Mouse (Mus musculus) testis, postnatal 14 days (tissue): ENCODE measurements around the gene Aurkb.
"Not testable (repeated sequence)": the region's sequence is repeated elsewhere in the genome, so short reads cannot be mapped to it uniquely, and the experiment has no call there.

Experiments
- DNase-seq: peaks from one replicate; pipeline ENCODE4 v3.0.0; 2021; ENCODE audit warnings: low spot score

The Aurkb gene

DNA sequence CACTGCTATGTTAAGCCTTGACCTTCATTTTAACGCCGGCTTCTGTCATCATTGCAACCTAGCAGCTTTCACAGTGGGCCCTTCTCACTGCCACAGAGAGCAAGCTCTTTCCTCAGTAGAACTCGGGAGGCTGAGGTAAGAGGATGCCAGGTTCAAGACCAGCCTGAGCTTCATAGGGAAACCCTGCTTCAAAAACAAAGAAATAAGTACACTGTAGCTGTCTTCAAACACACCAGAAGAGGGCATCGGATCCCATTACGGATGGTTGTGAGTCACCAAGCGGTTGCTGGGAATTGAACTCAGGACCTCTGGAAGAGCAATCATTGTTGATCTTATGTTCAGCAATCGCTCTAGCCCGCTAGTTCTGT is 35.4 kb downstream of the Aurkb start:
- DNase-seq: no peak

DNA sequence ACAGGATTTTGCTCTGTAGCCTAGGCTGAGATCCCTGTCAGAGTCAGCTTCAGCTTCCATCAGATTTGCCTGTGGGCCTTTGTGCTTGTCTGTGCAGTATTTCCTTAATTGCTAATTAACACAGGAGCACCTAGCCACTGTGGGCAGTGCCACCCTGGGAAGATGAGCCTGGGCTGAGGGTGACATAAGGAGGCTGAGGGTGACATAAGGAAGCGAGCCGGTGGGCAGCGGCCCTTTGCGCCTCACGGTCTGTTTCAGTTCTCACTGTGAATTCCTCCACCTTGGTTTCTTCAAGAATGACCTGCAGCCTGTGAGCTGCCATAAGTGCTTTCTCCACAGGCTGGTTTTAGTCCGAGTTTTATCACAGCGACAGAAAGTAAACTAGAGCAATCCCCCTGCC is 36.2 kb downstream of the Aurkb start:
- DNase-seq: no peak

DNA sequence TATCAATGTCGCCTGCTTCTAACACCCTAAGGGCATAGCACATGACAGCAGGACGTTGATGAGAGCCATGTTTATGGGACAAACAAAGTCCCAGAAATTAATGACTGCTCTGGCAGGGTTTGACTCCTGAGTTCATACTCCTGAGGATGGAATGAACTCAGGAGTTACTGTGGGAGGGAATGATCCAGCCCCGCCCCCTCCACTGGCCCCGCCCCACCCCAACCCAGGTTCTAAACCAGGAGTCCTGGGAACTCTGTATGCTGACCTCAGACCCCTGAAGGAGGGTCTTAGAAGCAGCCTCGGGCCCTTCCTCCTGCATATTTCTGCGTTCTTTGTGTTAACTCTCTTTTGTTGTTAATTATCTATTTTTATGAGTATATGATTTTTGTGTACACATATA is 40.2 kb downstream of the Aurkb start:
- no peak for DNase-seq

DNA sequence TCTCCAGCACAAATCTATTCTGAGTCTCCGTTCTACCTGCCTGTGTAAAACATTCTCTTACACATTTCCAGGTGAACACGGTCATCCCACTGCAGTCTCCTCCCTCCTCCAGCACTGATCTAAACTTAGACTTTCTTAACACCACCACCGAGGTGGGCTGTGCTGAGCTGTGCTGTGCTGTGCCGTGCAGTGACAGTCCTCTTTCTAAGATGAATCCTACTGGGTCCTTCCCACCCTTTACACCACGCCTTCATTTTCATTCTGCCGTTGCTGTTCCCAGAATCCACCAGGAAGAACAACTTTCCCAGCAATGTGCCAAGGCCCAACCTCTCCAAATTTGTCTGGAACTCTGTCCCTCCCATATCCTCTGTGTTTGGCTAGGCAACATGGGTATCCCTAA is 40.9 kb downstream of the Aurkb start:
- DNase-seq: no peak

DNA sequence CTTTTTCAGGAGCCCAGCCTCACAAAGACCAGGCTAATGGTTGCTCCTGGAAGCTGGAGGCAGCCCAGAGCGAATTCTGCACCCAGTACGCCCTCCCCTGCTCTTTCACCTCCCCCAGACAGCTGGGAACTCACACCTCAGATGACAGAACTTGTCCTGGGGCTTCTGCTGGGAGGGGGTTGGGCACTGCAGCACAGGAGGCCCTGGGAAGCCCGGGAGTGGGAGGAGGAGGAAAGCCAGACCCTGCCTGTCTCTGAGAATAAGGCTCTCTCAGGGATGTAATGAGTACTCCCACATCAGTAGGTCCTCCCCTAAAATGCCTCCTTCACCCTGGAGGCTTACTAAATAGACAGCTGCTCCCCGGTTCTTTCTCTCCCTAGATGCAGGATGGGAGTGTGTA is 41.6 kb downstream of the Aurkb start:
- DNase-seq: no peak

DNA sequence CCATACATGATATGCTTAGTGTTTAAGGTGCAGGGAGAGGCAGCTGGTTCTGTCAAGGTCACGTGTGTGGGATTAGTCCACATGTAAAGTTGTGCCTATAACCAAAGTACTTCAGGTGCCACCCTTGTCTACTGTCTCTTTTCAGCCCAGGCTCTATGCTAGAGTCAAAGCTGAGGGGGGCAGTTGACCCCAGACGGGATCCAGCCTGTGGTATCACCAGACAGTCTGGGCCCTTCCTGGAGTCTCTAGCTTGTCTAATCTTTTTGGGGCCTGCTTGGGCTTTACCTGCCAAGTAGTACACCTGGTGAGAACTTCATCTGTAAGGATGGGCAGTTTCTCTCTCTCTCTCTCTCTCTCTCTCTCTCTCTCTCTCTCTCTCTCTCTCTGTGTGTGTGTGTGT is 42.1 kb downstream of the Aurkb start:
- DNase-seq: no peak

DNA sequence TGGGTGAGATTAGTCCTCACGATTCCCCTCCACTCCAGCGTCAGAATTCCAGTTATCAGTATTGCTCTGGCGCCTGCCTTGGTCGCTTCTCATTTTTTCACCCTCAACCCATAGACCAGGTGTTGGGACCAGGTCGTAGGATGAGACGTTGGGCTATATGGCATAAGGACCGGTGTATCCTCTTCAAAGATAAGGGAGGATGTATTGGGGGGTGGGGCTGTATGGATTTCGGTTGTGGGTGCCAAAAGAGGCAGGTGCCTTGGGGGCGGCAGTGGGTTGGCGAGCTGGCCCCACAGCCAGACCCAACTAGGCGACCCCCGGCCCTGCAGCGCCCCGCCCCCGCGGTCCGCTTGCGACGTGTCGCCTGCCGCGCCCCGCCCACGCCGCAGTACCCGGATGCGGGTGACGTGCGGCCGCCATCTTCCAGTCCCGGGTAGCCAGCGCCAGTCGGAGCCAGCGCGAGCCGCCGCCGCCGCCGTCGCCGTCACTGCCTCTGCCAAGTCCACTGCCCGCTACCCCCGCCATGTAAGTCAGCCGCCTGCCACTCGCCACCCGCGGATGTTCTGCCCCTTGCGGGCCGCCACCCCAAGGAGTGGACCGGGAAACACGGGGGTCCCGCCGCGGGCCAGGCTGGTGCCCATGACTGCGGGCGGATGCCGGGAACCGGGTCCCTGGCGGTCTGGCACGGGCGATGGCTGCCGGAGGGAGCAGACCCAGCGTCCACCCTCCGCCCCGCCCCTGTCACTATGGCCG is 42.8 kb downstream of the Aurkb start, which contains the start of gene Vamp2:
Gene Vamp2, plus strand, starts transcription at position 388 of the 753 bp plus-strand sequence.
- DNase-seq: peak; percentile 90

DNA sequence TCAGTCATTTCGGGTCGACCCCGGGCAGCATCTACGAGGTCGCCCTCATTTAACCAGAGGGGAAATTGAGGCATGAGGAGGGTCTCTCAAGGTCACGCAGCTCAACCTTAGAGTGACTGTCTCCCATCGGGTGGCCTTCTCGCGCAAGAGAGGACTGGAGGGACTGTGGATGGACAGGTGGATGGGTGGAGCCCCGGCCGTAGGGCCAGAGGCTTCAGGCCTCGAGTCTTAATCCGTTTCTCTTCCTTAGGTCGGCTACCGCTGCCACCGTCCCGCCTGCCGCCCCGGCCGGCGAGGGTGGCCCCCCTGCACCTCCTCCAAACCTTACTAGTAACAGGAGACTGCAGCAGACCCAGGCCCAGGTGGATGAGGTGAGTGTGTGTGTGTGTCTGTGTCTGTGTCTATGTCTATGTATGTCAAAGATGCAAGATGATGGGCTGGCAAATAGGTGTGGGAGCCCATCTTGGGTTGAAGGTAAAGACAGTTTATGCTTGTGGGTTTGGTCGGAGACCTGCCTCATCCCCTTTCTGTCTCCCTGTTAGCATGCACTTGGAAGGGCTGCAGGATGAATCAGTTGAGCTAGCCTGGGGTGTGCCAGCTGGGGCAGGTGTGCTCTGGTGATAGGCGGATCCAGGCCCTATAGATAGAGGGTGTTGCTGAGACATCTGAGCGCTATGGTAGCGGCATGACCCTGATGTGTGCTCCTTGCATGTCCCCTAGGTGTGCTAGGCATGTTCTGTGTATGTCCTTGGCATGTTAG is 43.6 kb downstream of the Aurkb start:
- DNase-seq: peak; percentile 30

DNA sequence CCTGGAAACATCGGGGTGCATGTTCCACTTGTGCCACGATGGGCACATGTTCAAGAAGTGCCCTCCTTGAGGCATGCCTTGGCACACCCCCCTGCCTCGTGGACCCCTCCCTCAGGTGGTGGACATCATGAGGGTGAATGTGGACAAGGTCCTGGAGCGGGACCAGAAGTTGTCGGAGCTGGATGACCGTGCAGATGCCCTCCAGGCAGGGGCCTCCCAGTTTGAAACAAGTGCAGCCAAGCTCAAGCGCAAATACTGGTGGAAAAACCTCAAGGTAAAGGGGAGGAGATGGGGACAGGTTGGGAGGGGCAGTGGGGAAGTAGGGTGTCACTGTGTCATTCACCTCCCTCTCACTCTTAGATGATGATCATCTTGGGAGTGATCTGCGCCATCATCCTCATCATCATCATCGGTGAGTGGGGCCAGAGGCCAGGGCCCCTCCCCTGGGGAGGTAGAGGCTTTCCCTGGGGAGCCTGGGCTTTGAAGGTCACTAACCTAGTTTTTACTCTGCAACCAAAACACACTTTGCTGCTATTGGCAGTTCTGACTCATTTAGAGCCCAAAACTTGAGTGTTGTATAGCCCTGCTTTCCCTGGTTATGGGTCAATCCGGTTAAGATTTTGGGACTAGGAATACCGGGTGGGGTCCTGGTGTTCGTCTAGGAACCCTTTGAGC is 44.3 kb downstream of the Aurkb start:
- no peak for DNase-seq

DNA sequence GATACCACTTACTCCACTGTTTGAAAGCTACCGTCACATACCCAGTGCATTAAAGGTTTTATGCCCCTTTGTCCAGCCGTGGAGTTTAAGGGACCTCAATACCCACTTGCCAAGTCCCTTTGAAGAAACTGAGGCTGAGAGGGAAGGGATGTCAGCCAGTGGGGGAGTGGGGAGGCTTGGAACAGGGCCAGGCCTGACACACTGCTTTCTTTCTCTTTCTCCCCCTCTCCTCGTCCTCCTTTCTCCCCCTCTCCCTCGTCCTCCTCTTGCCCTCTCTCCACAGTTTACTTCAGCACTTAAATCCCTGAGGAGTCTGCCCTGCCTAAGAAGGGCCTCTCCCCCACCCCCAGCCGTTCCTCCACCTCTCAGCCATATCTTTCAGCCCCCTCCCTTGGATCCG is 44.9 kb downstream of the Aurkb start:
- DNase-seq: peak; percentile 6

DNA sequence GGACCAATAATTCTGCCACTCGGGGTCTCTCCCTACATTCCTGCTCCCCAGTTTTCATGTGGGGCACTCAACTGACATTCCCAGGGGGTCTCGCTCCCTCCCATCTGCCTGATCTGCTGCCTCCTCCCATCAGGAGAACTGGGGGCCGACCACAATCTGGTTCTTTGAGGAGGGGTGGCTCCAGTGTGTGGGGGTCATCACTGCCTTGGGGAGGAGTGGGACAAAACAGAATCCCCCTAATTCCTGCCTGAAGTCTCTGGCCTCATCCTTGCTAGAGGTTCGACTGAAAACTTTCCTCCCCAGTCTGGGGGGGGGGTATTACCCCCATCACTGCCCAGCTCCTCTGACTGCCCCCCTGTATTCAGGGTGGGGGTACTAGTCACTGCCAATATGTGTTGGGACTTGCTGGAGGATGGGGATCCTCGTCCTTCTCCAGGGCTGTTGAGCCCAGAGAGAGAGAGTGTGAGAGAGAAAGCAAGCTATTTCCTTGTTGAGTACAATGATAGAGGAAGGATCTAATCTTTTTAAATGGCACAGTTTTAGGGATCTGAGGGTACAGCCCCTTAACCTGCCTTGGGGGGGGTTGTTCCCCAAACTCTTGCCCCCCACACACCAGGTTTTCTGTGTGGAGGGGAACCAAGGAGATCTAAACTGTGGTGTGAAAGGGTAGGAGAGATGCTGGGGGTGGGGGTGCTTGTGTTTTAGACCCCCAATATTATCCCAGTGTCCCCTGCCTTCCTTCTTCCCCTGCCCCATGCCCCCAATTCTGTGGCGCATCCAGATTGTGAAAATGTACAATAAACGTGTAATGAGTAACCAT is 46.3 kb downstream of the Aurkb start:
- DNase-seq: no peak

DNA sequence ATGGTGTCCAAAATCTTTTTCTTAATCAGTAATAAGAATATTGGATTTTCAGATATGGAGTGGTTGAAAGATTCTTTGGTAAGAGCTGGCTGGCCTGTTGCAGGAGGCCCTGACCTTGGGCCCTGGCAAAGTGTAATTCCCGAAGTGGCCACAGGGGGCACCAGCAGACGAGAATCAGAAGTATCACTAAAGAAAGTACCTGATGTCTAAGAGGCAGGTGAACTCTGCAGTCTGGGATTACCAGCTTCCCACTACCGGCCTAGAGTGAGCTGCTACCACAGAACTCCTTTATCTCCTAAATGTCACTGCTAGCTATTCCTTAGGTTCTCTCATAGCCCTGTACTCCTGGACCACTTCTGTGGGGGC is 46.9 kb downstream of the Aurkb start:
- DNase-seq: peak; percentile 78

DNA sequence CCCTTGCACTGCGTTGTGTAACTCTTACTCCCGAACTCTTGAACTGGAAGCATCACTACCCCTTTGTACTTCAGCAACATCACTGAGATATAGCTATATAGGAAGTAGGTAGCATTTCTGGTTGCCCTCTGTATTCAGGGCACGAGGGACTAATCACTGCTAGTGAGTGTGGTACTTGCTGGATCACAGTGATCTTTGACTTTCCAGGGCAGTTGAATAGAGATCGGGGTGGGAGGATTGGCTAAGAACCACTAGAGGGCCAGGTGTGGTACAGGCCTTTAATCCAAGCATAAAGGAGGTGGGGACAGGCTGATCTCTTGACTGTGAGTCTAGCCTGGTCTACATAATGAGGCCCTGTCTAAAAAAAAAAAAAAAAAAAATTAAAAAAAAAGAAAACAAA is 47.4 kb downstream of the Aurkb start:
- DNase-seq: no peak

DNA sequence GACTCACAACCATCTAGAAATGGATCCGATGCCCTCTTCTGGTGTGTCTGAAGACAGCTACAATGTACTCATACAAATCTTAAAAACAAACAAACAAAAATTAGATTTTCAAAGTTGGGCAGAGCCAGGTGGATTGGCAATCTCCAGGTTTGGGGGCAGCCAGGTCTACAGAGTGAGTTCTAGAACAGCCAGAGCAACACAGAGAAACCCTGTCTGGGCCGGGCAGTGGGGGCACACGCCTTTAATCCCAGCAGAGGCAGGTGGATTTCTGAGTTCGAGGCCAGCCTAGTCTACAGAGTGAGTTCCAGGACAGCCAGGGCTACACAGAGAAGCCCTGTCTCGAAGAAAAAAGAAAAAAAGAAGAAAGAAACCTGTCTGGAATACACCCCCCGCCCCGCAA is 48.4 kb downstream of the Aurkb start:
- DNase-seq: not testable (repeated sequence)

DNA sequence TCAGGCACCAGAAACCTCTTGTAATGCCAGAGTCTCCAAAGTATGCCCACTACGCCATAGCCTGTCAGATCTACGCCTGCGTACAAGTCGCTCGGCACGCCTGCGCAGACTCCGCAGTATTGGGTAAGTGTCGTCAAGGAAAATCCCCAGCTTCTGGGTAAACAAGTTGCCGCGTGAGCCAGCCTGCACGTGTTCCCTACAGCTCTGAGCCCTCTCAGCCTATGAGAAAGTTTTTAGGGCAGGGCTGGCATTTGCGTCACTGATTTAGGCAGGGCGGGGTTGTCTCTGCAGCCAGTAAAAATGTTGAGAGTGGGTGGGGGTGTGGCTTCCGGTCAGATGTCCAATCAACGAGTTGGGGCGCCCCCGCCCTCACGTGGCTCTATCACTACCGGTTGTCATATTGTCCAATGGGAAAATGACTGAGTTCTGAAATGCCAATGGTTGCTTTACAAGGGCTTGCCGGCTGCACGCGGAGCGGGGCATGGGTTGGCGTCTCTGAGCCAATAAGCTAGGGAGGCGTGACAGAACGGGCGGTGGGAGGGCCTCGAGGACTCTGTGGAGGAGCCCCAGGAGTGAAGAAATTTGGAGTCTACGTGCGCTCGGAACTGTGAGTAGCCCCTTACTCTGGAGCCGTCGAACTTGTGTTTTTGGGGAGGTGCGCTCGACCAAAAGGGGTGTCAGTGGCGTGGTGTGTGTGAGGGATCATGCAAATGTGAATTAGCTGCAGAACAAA is 49.4 kb downstream of the Aurkb start, which contains the start of gene Per1:
Gene Per1, plus strand, starts transcription at position 521 of the 733 bp plus-strand sequence.
- DNase-seq: peak; percentile 99

DNA sequence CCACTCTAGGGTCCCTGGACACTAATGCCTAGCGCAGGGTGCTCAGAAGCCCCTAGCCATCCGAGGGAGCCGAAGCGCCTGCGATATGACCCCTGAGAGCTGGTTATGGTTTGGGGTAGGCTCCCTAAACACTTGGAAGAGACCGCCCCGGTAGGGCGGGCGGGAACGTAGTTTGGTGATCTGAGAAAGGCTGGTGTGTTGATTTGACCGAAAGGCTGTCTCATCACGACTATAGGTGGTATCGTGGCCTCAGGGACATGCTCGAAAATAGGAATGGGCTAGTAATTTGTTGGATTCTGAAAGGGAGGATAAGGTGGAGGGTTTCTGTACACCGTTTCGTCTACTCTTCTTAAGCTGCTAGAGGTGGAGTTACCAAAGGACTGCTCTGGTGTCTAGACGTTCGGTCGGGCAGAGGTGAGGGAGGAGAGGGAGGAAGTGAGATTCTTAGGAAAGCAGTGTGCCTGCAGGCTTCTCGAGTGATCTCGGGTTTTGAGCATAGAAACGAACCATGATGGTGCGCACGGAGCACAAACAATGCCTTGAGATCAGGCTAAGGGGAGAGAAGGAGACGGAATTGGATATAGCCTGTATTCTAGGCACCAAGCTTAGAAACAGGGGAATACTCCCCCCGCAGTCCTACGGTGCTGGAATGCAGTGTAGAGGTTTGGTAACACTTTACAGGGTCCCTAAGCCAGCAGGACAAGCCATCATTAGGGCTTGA is 50.2 kb downstream of the Aurkb start:
- no peak for DNase-seq

DNA sequence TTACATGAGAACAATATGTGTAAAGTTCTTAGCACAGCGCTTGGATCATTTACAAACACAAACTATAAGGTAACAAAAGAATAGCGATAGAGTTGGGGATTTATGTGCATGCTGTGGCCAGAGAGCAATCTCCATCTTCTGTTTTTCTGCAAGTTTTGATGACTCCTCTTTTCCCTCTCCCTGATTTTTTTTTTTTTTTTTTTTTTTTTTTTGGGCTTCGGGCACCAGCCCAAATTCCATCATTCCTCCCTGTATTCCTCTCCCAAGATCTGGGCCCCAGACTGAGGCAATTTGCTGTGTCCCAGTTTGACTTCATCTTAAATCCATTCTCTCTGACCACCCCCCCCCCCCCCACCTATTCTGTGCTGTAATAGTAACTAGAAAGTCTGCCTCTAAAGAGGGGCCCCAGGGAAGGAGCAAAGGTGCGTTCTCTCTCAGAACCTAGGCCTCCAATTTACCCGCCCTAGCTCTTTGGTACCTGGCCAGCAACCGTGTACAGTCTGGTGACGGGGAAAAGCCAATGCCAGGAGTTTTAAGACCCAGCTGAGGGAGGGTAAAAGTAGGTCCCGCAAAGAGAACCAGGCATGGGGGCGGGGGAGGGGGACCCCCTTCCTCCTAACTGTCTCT is 51.0 kb downstream of the Aurkb start:
- DNase-seq: no peak

DNA sequence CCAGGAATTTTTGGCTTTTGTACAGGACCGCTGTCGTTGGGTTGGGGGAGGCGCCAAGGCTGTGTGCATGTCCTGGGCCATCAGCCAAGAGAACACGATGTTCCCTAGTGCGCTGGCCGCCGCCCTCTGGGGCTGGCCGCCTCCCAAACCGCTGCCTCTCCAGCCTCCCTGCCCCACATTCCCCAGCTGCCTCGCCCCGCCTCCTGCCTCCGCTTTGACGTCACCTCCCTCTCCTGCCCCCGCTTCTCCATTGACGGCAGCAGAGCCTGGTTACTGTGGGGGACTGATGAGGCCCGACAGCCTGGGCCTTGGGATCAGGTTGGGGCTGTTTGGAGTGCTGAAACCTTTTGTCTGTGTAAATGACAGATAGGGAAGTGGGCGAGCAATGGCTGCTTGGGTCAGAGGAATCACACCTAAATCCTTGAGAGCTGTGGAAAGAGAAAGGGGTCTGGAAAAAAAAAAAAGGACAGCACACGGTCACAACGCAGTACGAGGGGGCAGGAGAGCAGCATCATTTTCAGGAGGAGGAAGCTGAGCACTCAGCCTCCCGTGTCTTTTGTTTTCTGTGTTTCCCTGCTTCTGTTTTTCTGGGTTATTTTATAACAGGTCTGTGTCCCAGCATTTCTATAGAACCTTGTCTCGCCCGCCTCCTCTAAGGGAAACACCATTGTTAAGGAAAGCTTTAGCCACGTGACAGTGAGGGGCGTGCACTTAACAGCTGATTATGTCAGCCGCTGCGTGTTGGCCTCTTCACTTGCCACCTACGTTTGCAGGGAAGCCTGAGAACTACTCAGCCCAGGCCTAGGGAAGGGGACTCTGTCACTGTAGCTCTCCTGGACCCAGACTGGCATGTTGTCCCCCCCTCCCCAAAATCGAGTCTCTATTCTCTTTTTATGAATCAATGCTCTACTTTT is 51.8 kb downstream of the Aurkb start:
- peak; percentile 95 for DNase-seq
